Mouse (Mus musculus): ENCODE data around the gene Clcn1. TPM values are rescaled to one million over a fixed set of nuclear protein-coding genes. Genes with fewer than 3 reads are reported as not detected.
A peak's percentile ranks its signal among the peaks of the same experiment; 100 is the strongest.

Gene Clcn1
- total and polyA plus RNA-seq, 3 experiments, result 0.04 to 0.22 TPM; not detected in 1

DNA sequence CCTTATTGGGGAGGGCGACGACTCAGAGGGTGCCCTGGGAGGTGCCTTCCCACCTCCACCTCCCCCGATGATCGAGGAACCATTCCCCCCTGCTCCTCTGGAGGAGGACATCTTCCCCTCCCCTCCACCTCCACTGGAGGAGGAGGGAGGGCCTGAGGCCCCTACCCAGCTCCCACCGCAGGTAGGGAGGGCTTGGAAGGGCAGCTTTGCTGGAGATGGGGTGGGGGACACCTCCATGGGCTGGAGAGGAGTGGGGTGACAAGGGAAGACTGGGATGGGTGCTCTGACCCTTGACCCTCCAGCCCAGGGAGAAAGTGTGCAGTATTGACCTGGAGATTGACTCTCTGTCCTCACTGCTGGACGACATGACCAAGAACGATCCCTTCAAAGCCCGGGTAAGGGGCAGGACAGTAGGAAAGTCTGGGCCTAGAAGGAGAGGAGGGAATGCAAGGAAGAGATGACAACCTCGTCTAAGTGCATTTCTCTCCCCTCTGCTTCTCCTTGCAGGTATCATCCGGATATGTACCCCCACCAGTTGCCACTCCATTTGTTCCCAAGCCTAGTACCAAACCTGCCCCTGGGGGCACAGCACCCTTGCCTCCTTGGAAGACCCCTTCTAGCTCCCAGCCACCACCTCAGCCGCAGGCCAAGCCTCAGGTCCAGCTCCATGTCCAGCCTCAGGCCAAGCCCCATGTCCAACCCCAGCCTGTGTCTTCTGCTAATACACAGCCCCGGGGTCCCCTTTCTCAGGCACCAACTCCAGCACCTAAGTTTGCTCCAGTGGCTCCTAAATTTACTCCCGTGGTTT, 64.7 kb downstream of the Clcn1 start:
- no peaks in the 10 kb centered on the region for H3K27me3 ChIP-seq (ENCODE audit: control insufficient read depth in 1 of 2, insufficient read depth in 2 of 2, low read length in 2 of 2)
- H3K4me3 ChIP-seq (ENCODE audit: control insufficient read depth in 1 of 2, insufficient read depth in 1 of 2, low read depth in 2 of 2, low read length in 2 of 2), result peak overlapping the region; percentile 59 to 82
- DNase-seq (ENCODE audit: low read depth, low spot score), result no peak
- H3K79me2 ChIP-seq (ENCODE audit: control insufficient read depth, insufficient read depth, low read length, poor library complexity), result peaks cover 3% of the 10 kb centered on the region
- peaks cover 11 to 48% of the 10 kb centered on the region in 2 experiments for H3K4me1 ChIP-seq (ENCODE audit: control insufficient read depth in 1 of 2, insufficient read depth in 2 of 2, low read length in 2 of 2)
- H3K27ac ChIP-seq (ENCODE audit: control insufficient read depth, low read depth, low read length), result peak overlapping the region; percentile 75
- peaks cover 0 to 30% of the 10 kb centered on the region in 2 experiments; a peak in 2 of 4 replicates for H3K36me3 ChIP-seq (ENCODE audit: control insufficient read depth in 1 of 2, insufficient read depth in 2 of 2, low read length in 2 of 2)
- peak overlapping the region; percentile 81; the same call in 1 of the 2 replicates for H3K9ac ChIP-seq (ENCODE audit: control insufficient read depth, low read depth, low read length, poor library complexity, severe bottlenecking)
- TF ChIP-seq MAZ (IDR thresholded peaks at IDR 0.05; ENCODE audit: low read depth, low read length), result no peak
- no peak for TF ChIP-seq NRF1 (IDR thresholded peaks at IDR 0.05; ENCODE audit: insufficient read depth, low read depth, low read length, poor library complexity, severe bottlenecking)
- no peak for TF ChIP-seq EP300 (IDR thresholded peaks at IDR 0.05; ENCODE audit: low read depth in 1 of 2, low read length in 2 of 2)
- no peak for TF ChIP-seq ZNF384 (IDR thresholded peaks at IDR 0.05; ENCODE audit: low read depth, low read length)
- TF ChIP-seq HCFC1 (IDR thresholded peaks at IDR 0.05; ENCODE audit: low read depth, low read length), result no peak
- no peaks in the 10 kb centered on the region for H3K9me3 ChIP-seq (replicated peaks; ENCODE audit: insufficient read depth, low read length)

DNA sequence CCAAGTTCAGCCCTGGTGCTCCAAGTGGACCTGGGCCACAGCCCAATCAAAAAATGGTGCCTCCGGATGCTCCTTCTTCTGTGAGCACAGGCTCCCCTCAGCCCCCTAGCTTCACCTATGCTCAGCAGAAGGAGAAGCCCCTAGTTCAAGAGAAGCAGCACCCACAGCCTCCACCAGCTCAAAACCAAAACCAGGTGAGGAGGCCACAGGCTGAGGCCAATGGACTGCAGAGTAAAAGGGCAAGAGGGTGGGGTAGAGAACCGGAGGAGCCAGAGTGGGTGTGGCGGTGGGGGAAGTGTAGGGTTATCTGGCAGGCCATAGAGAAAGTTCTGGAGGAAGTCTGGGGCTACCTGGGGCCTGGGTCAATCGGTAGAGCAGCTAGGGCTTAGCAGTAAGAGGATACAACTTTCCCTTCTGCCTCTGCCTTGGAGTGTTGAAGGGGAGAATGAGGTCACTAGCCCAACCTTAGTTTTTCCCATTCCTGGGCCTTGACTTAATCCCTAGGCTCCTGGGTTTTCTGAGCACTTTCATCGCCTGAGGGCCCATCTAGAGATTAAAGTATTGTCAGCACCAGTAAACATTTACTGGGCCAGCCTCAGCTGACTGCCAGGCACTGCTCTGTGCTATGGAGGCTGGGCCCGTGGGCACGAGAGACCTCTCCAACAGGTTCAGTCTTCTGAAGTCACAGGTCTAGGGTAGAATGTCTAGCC, 65.4 kb downstream of the Clcn1 start:
- H3K9me3 ChIP-seq (replicated peaks; ENCODE audit: insufficient read depth, low read length), result no peaks in the 10 kb centered on the region
- TF ChIP-seq TBP (IDR thresholded peaks at IDR 0.05; ENCODE audit: low read depth, low read length) (no peak), MAZ (IDR thresholded peaks at IDR 0.05; ENCODE audit: low read depth, low read length) (0 out of 2 replicates have a peak, but pooled peaks have one; percentile 44)
- H3K36me3 ChIP-seq (ENCODE audit: control insufficient read depth in 1 of 2, insufficient read depth in 2 of 2, low read length in 2 of 2), result peaks cover 0 to 30% of the 10 kb centered on the region in 2 experiments; a peak in 2 of 4 replicates
- H3K79me2 ChIP-seq (ENCODE audit: control insufficient read depth, insufficient read depth, low read length, poor library complexity), result peaks cover 3% of the 10 kb centered on the region
- peak overlapping the region; percentile 3; the same call in 1 of the 2 replicates for H3K9ac ChIP-seq (ENCODE audit: control insufficient read depth, low read depth, low read length, poor library complexity, severe bottlenecking)
- no peak overlapping the region; a peak in 1 of 4 replicates for H3K4me3 ChIP-seq (ENCODE audit: control insufficient read depth in 1 of 2, insufficient read depth in 1 of 2, low read depth in 2 of 2, low read length in 2 of 2)
- H3K27ac ChIP-seq (ENCODE audit: control insufficient read depth, low read depth, low read length), result peak overlapping the region; percentile 75
- DNase-seq (ENCODE audit: low read depth, low spot score), result peak; percentile 36
- H3K4me1 ChIP-seq (ENCODE audit: control insufficient read depth in 1 of 2, insufficient read depth in 2 of 2, low read length in 2 of 2), result peaks cover 11 to 48% of the 10 kb centered on the region in 2 experiments
- H3K27me3 ChIP-seq (ENCODE audit: control insufficient read depth in 1 of 2, insufficient read depth in 2 of 2, low read length in 2 of 2), result no peaks in the 10 kb centered on the region

DNA sequence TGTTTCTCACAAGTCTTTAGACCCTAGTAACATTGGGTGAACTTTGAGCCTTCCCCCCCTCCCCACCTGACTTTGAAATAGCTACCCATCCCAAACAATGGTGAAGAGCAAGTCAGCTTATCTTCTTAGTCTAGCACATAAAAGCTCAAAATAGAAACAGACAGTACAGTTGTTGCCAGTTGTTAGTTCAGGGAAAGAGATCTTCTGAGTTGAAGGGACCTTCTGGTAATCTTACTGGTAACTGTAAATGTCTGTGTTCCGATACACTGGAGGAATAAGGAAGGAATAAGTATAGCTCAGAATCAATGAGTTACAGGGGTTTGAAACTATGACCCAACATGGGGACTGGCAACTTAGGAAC, 66.0 kb downstream of the Clcn1 start:
- Histone ChIP-seq H3K27me3 (ENCODE audit: control insufficient read depth in 1 of 2, insufficient read depth in 2 of 2, low read length in 2 of 2) (no peaks in the 10 kb centered on the region), H3K27ac (ENCODE audit: control insufficient read depth, low read depth, low read length) (peak overlapping the region; percentile 75), H3K79me2 (ENCODE audit: control insufficient read depth, insufficient read depth, low read length, poor library complexity) (peaks cover 3% of the 10 kb centered on the region), H3K9ac (ENCODE audit: control insufficient read depth, low read depth, low read length, poor library complexity, severe bottlenecking) (peak overlapping the region; percentile 3; the same call in 1 of the 2 replicates), H3K4me1 (ENCODE audit: control insufficient read depth in 1 of 2, insufficient read depth in 2 of 2, low read length in 2 of 2) (peaks cover 11 to 48% of the 10 kb centered on the region in 2 experiments), H3K36me3 (ENCODE audit: control insufficient read depth in 1 of 2, insufficient read depth in 2 of 2, low read length in 2 of 2) (peaks cover 0 to 30% of the 10 kb centered on the region in 2 experiments; a peak in 2 of 4 replicates), H3K4me3 (ENCODE audit: control insufficient read depth in 1 of 2, insufficient read depth in 1 of 2, low read depth in 2 of 2, low read length in 2 of 2) (no peak overlapping the region; a peak in 1 of 4 replicates), H3K9me3 (replicated peaks; ENCODE audit: insufficient read depth, low read length) (no peaks in the 10 kb centered on the region)
- DNase-seq (ENCODE audit: low read depth, low spot score), result peak; percentile 60
- TF ChIP-seq TBP (IDR thresholded peaks at IDR 0.05; ENCODE audit: low read depth, low read length), result peak; percentile 80
- no peak for TF ChIP-seq MAFK (IDR thresholded peaks at IDR 0.05; ENCODE audit: borderline replicate concordance, low read depth, low read length)
- no peak for TF ChIP-seq ELF1 (IDR thresholded peaks at IDR 0.05; ENCODE audit: low read depth, low read length)
- peak; percentile 39; the same call in 1 of the 2 replicates for TF ChIP-seq TCF12 (IDR thresholded peaks at IDR 0.05; ENCODE audit: low read depth, low read length)
- no peak for TF ChIP-seq E2F4 (IDR thresholded peaks at IDR 0.05; ENCODE audit: borderline replicate concordance, low read depth, low read length)
- peak; percentile 12; the same call in 1 of the 2 replicates for TF ChIP-seq MXI1 (IDR thresholded peaks at IDR 0.05; ENCODE audit: low read depth, low read length)
- TF ChIP-seq ETS1 (IDR thresholded peaks at IDR 0.05; ENCODE audit: low read depth, low read length), result peak; percentile 50; the same call in 1 of the 2 replicates
- no peak for TF ChIP-seq RAD21 (IDR thresholded peaks at IDR 0.05; ENCODE audit: low read depth, low read length)
- no peak for TF ChIP-seq ZMIZ1 (IDR thresholded peaks at IDR 0.05; ENCODE audit: low read depth, low read length)
- TF ChIP-seq GABPA (IDR thresholded peaks at IDR 0.05; ENCODE audit: low read depth, low read length), result no peak
- TF ChIP-seq NRF1 (IDR thresholded peaks at IDR 0.05; ENCODE audit: insufficient read depth, low read depth, low read length, poor library complexity, severe bottlenecking), result no peak
- TF ChIP-seq POLR2AphosphoS5 (IDR thresholded peaks at IDR 0.05; ENCODE audit: borderline replicate concordance, low read depth, low read length), result no peak
- TF ChIP-seq ZC3H11A (IDR thresholded peaks at IDR 0.05; ENCODE audit: low read depth, low read length), result no peak
- TF ChIP-seq JUND (IDR thresholded peaks at IDR 0.05; ENCODE audit: low read depth, low read length), result no peak
- TF ChIP-seq NELFE (IDR thresholded peaks at IDR 0.05; ENCODE audit: low read depth, low read length), result no peak
- TF ChIP-seq BHLHE40 (IDR thresholded peaks at IDR 0.05; ENCODE audit: borderline replicate concordance, low read depth, low read length), result no peak
- TF ChIP-seq KAT2A (conservative IDR thresholded peaks at IDR 0.05; ENCODE audit: low read depth, low read length), result no peak
- TF ChIP-seq MAZ (IDR thresholded peaks at IDR 0.05; ENCODE audit: low read depth, low read length), result no peak

Data from MEL (cell line).